Mouse (Mus musculus): ENCODE results near the gene Omp. TPM values are rescaled to one million over a fixed set of nuclear protein-coding genes. Genes with fewer than 3 reads are reported as not detected.

Gene Omp
- polyA plus RNA-seq (2012; rRNA removed): 0.28 and 0.47 TPM in 2 replicates

DNA sequence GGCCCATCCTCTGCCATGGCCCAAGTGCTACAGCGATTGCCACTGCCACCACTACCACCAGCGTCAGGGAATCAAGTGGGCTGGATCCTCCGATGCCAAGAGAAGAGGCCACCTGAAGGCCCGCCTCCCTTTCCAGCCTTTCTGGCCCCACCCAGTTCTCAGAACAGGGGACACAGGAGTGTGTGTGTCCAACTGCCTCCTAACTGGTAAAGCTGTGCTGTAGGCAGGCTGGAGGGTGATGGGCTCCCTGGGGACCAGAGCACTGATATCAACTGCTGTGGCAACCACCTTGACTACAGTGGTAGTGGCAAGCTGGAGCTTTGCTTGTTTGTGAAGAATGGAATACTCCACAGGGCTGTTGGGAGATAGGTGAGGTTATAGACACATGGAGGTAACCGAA lies at the start of gene Omp:
Gene Omp, minus strand, starts transcription at position 101 of the 400 bp plus-strand sequence.

GRCm38 (mm10) chr7:98177929-98178559 lies 32.7 kb upstream of the Omp start, which contains the start of gene Capn5:
Gene Capn5 (minus strand): TSS chr7:98178274.

GRCm38 (mm10) chr7:98119179-98119960 lies 25.9 kb downstream of the Omp start, which contains the start of gene Myo7a:
Gene Myo7a (minus strand): TSS chr7:98119524.

Other genes with a start within 250 kb of the Omp start
- 0.03 and 0.05 TPM in 2 replicates for gene Gdpd4, start 225.5 kb downstream of the Omp start, polyA plus RNA-seq (2012; rRNA removed)
- 28.0 and 29.4 TPM in 2 replicates for gene Myo7a, start 26.0 kb downstream of the Omp start, polyA plus RNA-seq (2012; rRNA removed)
- 29.2 and 30.8 TPM in 2 replicates for gene Capn5, start 32.8 kb upstream of the Omp start, polyA plus RNA-seq (2012; rRNA removed)
- 0.34 and 0.51 TPM in 2 replicates for gene B3gnt6, start 54.0 kb upstream of the Omp start, polyA plus RNA-seq (2012; rRNA removed)
- gene Acer3, start 175.7 kb upstream of the Omp start, polyA plus RNA-seq (2012; rRNA removed): 12.1 and 13.5 TPM in 2 replicates
- gene Tsku, start 215.8 kb upstream of the Omp start, polyA plus RNA-seq (2012; rRNA removed): 12.1 and 12.5 TPM in 2 replicates

Measured in central nervous system, embryonic 18 days (tissue).